8 mouse cellular contexts compared by ENCODE assay signal in genomic region chr6:102564011-102564731, GRCm38 (mm10). TPM values are rescaled to one million over a fixed set of nuclear protein-coding genes. Genes with fewer than 3 reads are reported as not detected.
DNase-seq lines count a peak whose midpoint lies in the region; ATAC-seq lines count a peak whose summit lies in the region.

No protein-coding gene starts in this region.

- H3K27ac ChIP-seq in heart, embryonic 12.5 days (ENCODE audit: poor library complexity, severe bottlenecking): no peak overlapping the region
- 0 out of 2 replicates have a peak overlapping the region, but pooled peaks have one; percentile 28 for H3K27ac ChIP-seq in kidney, embryonic 16.5 days (ENCODE audit: low read length)
- H3K27ac ChIP-seq in liver, embryonic 11.5 days (ENCODE audit: low read depth, low read length): no peak overlapping the region

- peak; percentile 3 for DNase-seq in urinary bladder, postnatal 25 days (ENCODE audit: low spot score)
- DNase-seq in urinary bladder, adult 18-20 months (ENCODE audit: low spot score in 2 of 2): no peak
- peak; percentile 82 for DNase-seq in embryo, embryonic 10.5 days (ENCODE audit: low spot score)
- peak; percentile 75 for DNase-seq in liver, embryonic 11.5 days (ENCODE audit: low spot score)
- peak; percentile 34 for DNase-seq in ovary, postnatal 14 days (ENCODE audit: low spot score)
- DNase-seq in spleen, adult 12 weeks (ENCODE audit: low spot score): no peak

- H3K9me3 ChIP-seq in heart, embryonic 12.5 days (replicated peaks): no peaks in the 10 kb centered on the region
- no peaks in the 10 kb centered on the region for H3K9me3 ChIP-seq in kidney, embryonic 16.5 days (ENCODE audit: low read length)
- no peaks in the 10 kb centered on the region for H3K9me3 ChIP-seq in liver, embryonic 11.5 days (ENCODE audit: control insufficient read depth, low read length)

- H3K36me3 ChIP-seq in heart, embryonic 12.5 days: no peaks in the 10 kb centered on the region
- H3K36me3 ChIP-seq in kidney, embryonic 16.5 days (ENCODE audit: insufficient read depth, low read length): no peaks in the 10 kb centered on the region
- H3K36me3 ChIP-seq in liver, embryonic 11.5 days (ENCODE audit: control insufficient read depth, insufficient read depth, low read length): no peaks in the 10 kb centered on the region

- peak; percentile 95 for ATAC-seq in heart, embryonic 12.5 days (ENCODE audit: insufficient number of reproducible peaks, low FRiP score)
- peak; percentile 98 for ATAC-seq in kidney, embryonic 16.5 days (ENCODE audit: low FRiP score, low TSS enrichment)
- peak; percentile 97 for ATAC-seq in liver, embryonic 11.5 days (replicated peaks; ENCODE audit: low FRiP score)

- peak overlapping the region; percentile 74 for H3K9ac ChIP-seq in heart, embryonic 12.5 days
- H3K9ac ChIP-seq in kidney, embryonic 16.5 days (replicated peaks; ENCODE audit: low read length): peak overlapping the region; percentile 58
- peak overlapping the region; percentile 60 for H3K9ac ChIP-seq in liver, embryonic 11.5 days (ENCODE audit: low read depth, low read length)

- 0 out of 2 replicates have a peak, but pooled peaks cover 3% of the 10 kb centered on the region for H3K4me1 ChIP-seq in heart, embryonic 12.5 days (replicated peaks)
- peaks cover 11% of the 10 kb centered on the region; the same call in 1 of the 2 replicates for H3K4me1 ChIP-seq in kidney, embryonic 16.5 days (ENCODE audit: insufficient read depth, low read length)
- H3K4me1 ChIP-seq in liver, embryonic 11.5 days (replicated peaks; ENCODE audit: control insufficient read depth, insufficient read depth, low read length): no peaks in the 10 kb centered on the region; the same call in 1 of the 2 replicates

- 1% methylated on average over 61 of the region's 63 CpGs for WGBS in heart, embryonic 12.5 days
- 0% methylated on average over 40 of the region's 63 CpGs for WGBS in kidney, embryonic 16.5 days
- 1% methylated on average over 40 of the region's 63 CpGs for WGBS in liver, embryonic 11.5 days

- H3K4me3 ChIP-seq in heart, embryonic 12.5 days: peak overlapping the region; percentile 66
- H3K4me3 ChIP-seq in kidney, embryonic 16.5 days (ENCODE audit: low read length): peak overlapping the region; percentile 54
- peak overlapping the region; percentile 55 for H3K4me3 ChIP-seq in liver, embryonic 11.5 days (ENCODE audit: low read depth, low read length)

- peak overlapping the region; percentile 99 for H3K4me2 ChIP-seq in heart, embryonic 12.5 days
- peak overlapping the region; percentile 79 for H3K4me2 ChIP-seq in kidney, embryonic 16.5 days (replicated peaks; ENCODE audit: low read depth, low read length)
- H3K4me2 ChIP-seq in liver, embryonic 11.5 days: peak overlapping the region; percentile 78

- peaks cover 19% of the 10 kb centered on the region for H3K27me3 ChIP-seq in heart, embryonic 12.5 days (replicated peaks)
- H3K27me3 ChIP-seq in kidney, embryonic 16.5 days (ENCODE audit: insufficient read depth, low read length): peaks cover 2% of the 10 kb centered on the region
- peaks cover 10% of the 10 kb centered on the region; the same call in 1 of the 2 replicates for H3K27me3 ChIP-seq in liver, embryonic 11.5 days (replicated peaks; ENCODE audit: control insufficient read depth, insufficient read depth, low read length)

RNA-seq across cellular contexts. Expression of gene Cntn3, which starts 8.7 kb away (rescaled TPM):
- 0.28 and 0.48 TPM in 2 replicates for polyA plus RNA-seq in heart, embryonic 12.5 days (2016; fragmentation: Nextera tagmentation; extraction: Ambion mirVana)
- polyA plus RNA-seq in kidney, embryonic 16.5 days (2015; fragmentation: Nextera tagmentation; extraction: Ambion mirVana): 1.1 and 1.5 TPM in 2 replicates
- polyA plus RNA-seq in liver, embryonic 11.5 days (2014; fragmentation: Nextera tagmentation; extraction: Ambion mirVana): 0.74 and 0.78 TPM in 2 replicates

Comparison
In these comparisons a context has a peak if more than half of its experiments do, and no peak if none do; other contexts are left out.
1. DNase-seq: peak in urinary bladder, postnatal 25 days (single experiment), embryo, embryonic 10.5 days (single experiment), liver, embryonic 11.5 days (single experiment) and ovary, postnatal 14 days (single experiment); none in urinary bladder, adult 18-20 months (0 of 2) and spleen, adult 12 weeks (single experiment).
2. Peak in every context shown above with its lines, with median percentiles within 50 percentile points of each other: ATAC-seq, H3K4me2 ChIP-seq, H3K4me3 ChIP-seq and H3K9ac ChIP-seq.